Mouse (Mus musculus) right cerebral cortex, postnatal 25 days (tissue): Measurements from ENCODE around the gene Wdr38.

Source experiments
- DNase-seq: peaks from one replicate; pipeline ENCODE4 v3.0.0; 2022

The Wdr38 gene

GRCm38 (mm10) chr2:38997386-38998374, at the start of gene Wdr38:
Gene Wdr38, plus strand, starts transcription at chr2:38997476.
- peak; percentile 89 for DNase-seq

GRCm38 (mm10) chr2:38947566-38947965, 49.7 kb upstream of the Wdr38 start:
- no peak for DNase-seq

- peak; percentile 70 for DNase-seq
Observed at GRCm38 (mm10) chr2:38950281-38950719, 47.0 kb upstream of the Wdr38 start.

DNA sequence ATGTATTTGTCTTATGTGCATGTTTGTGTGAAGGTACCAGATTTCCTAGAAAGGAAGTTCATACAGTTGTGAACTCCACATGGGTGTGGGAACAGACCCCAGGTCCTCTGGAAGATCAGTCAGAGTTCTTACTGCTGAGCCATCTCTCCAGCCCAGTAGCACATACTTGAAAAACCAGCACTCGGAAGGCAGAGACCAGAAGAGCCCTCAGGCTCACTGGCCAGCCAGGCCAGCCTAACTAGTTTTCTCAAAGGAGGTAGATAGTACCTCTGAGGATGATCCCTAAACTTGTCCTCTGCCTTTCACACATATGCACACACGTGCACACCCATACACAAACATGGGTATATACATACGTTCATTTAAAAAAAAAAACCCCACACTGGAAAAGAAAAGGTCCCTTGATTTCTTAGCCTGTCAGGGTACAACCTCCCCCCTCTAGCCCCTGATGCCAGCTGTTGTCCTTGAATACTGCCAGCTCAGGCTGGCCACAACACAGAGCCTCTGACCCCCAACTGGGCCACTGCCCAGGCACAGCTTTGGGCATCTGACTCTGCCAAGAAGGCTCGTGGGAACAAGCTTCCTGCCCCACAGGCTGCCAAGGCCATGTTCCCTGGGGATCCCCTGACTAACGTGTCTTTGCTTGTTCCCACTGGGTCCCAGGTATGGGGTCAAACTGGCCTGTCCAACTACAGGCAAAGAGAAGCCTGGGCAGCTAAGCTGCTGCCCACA, 44.0 kb upstream of the Wdr38 start:
- DNase-seq = peak; percentile 33

GRCm38 (mm10) chr2:38956062-38956461, 41.2 kb upstream of the Wdr38 start:
- DNase-seq = no peak

DNA sequence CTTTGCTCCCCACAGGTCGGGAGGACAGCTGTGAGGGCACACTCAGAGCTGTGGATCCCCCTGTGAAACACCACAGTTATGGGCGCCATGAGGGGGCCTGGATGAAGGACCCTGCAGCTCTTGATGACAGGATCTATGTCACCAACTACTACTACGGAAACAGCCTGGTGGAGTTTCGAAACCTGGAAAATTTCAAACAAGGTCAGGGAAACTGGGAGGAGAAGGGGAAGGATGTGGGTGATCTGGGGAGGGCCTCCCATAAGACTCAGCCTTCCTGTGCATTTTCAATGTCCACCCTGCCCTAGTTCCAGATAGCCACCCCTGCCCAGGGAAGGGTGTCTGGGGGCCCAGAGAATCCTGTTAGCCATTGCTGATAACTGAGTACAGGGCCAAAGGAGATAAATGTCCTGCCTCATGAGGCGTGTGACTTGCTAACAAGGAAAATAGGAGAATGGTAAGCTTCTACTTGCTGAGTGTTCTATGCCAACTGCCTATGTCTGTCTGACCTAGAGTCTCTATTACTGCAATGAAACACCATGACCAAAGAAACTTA, 39.5 kb upstream of the Wdr38 start:
- DNase-seq = no peak

DNA sequence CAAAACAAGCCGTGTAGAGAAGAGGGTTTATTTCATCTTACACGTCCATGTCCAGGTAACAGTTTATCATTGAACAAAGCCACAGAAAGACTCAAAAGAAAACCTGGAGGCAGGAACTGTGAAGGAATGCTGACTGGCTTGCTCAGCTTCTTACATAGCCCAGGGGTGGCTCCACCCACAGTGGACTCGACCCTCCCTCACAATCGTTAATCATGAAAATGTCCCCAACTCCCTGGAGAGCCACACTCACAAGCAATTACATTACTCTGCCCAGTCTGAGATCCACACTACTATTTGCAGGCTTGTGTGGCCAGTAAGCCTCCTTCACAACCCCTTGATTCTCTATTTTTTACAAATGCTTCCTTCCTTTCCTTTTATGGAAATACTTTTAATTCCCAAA, 33.1 kb upstream of the Wdr38 start:
- no peak for DNase-seq

DNA sequence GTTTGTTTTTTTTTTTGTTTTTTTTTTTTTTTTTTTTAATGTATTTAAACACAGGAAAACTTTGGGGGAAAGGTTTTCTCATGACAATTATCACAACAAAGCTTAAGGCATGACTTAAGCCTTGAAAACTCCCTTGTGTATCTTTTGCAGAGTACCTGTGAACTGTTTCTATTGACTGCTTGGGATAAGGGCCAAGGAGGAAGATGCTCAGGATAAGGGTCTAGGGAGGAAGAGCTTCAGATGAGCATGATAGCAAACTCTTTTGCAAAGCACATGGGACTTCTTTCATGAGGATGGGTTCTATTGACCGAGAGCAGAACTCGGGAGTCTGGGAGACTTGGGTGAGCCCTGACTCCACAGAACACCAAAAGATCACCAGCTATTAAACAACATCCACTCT, 27.6 kb upstream of the Wdr38 start:
- DNase-seq = no peak

GRCm38 (mm10) chr2:38970057-38970456, 27.2 kb upstream of the Wdr38 start:
- DNase-seq = no peak

DNA sequence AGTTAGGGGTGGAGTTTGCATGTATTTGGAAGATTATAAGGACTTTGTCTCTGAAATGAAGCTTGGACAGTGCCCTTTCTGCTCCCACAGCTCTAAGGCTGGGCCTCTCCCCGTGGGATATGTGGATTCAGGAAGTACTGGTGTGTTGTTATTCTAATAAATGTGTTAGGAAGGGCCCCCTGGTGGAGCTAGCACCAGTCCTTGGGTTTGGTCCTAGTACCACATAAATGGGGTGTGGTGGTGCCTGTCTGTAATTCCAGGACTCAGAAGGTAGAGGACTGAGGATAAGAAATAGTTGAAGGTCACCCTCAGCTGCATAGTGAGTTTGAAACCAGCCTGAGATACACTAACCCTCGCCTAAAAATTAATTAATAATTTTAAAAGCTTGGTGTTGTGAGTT, 24.1 kb upstream of the Wdr38 start:
- no peak for DNase-seq

- DNase-seq = no peak
Observed at GRCm38 (mm10) chr2:38973701-38974100, 23.6 kb upstream of the Wdr38 start.

DNA sequence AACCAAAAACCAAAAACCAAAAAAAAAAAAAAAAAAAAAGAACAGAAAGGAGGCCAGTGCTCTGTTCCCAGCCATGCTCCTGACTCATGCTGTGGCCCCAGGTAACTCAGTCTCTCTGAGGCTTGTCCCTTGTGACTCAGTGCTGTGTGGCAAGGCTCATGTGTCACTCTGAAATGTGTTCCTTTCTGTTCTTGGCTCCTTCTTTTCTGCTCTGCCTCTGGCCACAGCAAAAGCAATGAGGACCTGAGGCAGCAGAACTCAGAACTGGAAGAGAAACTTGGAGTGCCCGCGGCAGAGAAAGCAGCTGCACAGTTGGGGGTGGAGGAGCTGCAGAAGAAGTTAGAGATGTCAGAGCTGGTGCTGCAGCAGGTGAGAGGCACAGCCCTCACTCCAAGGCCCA, 23.1 kb upstream of the Wdr38 start:
- no peak for DNase-seq

DNA sequence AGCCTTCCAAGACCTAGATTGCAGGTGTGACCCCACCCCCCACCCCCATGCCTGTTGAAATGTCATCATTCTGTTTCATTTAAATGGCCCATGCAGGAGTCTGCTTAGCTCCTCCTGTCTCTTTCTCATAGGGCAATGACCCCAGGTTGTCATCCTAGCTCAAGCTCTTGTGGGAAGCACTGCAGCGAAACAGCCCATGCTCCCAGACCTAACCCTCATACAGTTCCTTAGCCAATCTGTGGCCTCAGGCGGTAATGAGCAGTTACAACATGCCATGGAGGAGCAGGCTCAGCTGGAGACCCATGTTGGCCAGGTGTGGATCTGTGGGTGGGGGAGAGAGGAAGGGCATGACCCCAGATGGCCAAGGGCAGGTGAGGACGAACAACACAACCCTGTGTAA, 22.1 kb upstream of the Wdr38 start:
- no peak for DNase-seq

- no peak for DNase-seq
Observed at GRCm38 (mm10) chr2:38975941-38976805, 21.1 kb upstream of the Wdr38 start.

- no peak for DNase-seq
Observed at GRCm38 (mm10) chr2:38977837-38978236, 19.4 kb upstream of the Wdr38 start.

DNA sequence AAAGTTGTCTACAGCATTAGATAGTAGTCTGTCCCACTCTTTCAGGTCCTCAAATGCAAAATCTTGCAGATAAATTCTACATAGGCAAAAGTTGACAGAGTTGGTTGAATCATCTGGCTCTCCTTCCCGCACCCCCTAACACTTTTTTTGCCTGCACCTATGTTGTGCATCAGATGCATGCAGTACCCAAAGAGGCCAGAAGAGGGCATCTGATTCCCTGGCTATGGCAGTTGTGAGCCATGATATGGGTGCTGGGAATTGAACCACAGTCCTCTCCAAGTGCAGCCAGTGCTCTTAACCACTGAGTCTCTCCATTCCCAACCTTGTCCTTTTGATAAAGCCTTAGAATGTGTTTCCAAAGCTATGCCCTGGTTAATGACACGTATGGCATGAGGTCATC, 13.8 kb upstream of the Wdr38 start:
- no peak for DNase-seq

DNA sequence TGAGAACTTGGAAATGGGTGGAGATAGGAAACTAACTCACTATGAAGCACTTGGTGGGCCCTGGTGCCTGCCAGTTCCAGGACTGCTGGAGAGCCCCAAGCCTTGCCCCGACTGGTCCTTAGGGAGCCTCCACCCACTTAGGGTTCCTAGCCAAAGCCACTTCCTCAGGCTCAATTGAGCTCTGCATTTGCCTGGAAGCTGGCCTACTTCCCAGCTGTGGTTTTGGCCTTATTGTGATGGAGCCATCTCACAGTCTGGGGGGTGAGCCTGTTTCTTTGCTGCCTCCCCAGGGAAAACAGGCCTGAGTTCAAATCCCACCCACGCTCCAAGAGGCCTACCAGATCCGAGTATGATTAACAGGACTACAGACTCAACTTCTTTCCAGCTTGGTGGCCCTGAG, 10.7 kb upstream of the Wdr38 start:
- DNase-seq = no peak

GRCm38 (mm10) chr2:38987371-38987770, 9.9 kb upstream of the Wdr38 start:
- DNase-seq = no peak

- DNase-seq = no peak
Observed at GRCm38 (mm10) chr2:38987803-38988510, 9.3 kb upstream of the Wdr38 start.

DNA sequence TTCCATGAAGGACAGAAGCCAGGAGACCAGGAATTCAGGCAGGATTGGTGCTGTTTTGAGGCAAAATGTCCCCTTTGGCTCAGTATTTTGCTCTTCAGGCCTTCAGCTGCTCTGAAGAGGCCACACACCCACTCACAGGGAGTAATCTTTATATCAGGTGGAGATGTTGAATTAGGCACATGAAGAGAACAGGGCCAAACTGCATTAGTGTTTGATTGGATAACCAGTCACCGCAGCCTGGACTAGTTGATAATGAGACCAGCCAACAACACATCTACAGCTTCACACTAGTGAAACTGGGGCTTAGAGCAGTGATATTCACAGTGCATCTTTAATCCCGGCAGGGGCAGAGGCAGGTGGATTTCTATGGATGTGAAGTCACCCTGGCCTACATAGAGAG, 8.3 kb upstream of the Wdr38 start:
- no peak for DNase-seq

- DNase-seq = no peak
Observed at GRCm38 (mm10) chr2:38992004-38992403, 5.3 kb upstream of the Wdr38 start.

DNA sequence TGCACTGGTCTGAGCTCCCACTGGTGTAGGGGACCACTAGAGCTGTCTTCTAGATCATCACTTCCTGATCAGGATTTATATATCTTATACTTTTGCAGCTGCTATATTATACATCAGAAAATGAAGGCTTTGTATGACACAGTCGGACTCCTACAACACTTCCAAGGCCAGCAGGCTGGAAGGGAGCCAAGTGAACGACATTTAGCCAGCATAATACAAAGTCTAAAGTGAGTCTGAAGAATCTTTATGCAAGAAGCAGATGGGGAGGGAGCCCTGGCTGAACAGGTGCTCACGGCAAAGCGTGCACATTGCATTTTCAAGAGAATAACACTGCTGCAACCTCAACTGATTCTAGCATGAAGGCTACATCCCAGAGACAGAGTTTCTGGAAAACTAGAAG, 4.8 kb upstream of the Wdr38 start:
- DNase-seq = no peak
